Mouse (Mus musculus): ENCODE measurements at regions not wholly inside any gene's neighbourhood (a gene's known extent, or its start where the extent isn't known, plus 50 kb on each side); places are given as distances from the start of the nearest gene placed in this dataset.

GRCm38 (mm10) chr12:9256487-9256820 is 226.7 kb downstream of the Ttc32 start:
- intact Hi-C loops (cut with DNase I): no loop called here
- no peak for DNase-seq

DNA sequence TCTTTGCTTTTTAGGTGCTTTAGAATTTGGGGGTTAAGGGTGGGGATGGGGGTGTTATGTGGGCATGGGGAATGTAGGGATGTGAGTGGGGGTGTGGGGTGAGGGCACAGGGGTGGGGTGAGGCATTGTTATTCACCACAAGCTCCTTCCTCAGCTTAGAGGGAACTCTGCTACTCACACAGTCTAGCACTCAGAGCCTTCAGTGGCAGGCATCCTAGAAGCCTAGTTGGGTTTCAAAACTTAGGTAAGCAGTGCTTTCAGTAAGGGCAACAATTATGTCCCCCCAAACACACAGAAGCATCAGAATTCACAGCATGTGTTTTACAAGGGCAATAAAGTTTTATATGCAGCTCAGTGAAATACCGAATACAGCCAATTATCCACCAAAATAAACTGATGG is 228.4 kb downstream of the Ttc32 start:
- intact Hi-C loops (cut with DNase I): no loop called here
- DNase-seq: no peak

DNA sequence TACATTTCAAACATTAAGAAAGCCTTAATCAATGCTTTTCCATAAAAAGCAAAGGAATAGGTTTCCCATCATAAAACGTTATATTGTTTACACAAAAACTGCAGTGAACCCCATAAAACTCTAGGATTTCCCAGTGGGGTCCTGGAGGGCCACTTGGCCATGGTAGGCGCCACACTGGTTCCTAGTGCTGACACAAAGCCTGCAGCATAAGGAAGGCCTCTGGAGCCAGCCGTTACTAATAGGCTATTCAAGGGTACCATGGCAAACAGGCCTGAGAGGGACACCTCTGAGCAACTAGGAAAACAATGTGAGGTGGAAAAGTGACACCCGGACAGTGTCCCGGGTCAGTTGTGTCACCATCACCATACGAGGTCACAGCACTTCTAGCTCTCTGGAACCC is 231.9 kb downstream of the Ttc32 start:
- no peak for DNase-seq
- intact Hi-C loops (cut with DNase I): no loop called here

GRCm38 (mm10) chr12:9266221-9266620 is 236.4 kb downstream of the Ttc32 start:
- intact Hi-C loops (cut with DNase I): no loop called here
- no peak for DNase-seq

- intact Hi-C loops (cut with DNase I): no loop called here
- DNase-seq: no peak
Measured at GRCm38 (mm10) chr12:9271484-9271883, 241.7 kb downstream of the Ttc32 start.

- DNase-seq: no peak
Measured at GRCm38 (mm10) chr12:9274181-9274580, 244.4 kb downstream of the Ttc32 start.

GRCm38 (mm10) chr12:9275697-9276096 is 245.9 kb downstream of the Ttc32 start:
- no peak for DNase-seq
- intact Hi-C loops (cut with DNase I): no loop called here

More at GRCm38 (mm10) chr12:9274181-9274580, 244.4 kb downstream of the Ttc32 start:
- intact Hi-C loops (cut with DNase I): no loop called here

DNA sequence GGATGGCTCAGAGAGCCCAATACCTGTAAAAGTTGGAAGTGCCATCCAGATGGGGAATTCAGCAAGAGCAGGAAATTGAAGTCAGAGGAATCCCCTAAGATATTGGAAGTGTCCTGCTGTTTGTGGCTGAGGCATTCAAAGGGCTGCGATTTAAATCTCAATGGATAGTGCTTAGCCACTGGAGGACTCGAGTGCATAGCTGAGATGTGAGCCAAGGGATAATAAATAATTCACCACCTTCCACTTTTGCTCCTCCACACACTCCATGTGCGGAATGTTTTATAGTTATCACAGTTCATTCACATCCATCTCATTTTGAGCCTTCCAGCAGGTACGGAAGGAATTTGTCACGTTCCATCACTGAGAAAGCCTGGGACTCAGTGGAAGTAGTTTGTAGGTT is 248.9 kb downstream of the Ttc32 start:
- intact Hi-C loops (cut with DNase I): no loop called here
- no peak for DNase-seq

- intact Hi-C loops (cut with DNase I): no loop called here
- DNase-seq: no peak
Measured at GRCm38 (mm10) chr12:9279893-9280605, 250.3 kb downstream of the Ttc32 start.

GRCm38 (mm10) chr12:9287271-9287670 is 257.5 kb downstream of the Ttc32 start:
- intact Hi-C loops (cut with DNase I): no loop called here
- no peak for DNase-seq

DNA sequence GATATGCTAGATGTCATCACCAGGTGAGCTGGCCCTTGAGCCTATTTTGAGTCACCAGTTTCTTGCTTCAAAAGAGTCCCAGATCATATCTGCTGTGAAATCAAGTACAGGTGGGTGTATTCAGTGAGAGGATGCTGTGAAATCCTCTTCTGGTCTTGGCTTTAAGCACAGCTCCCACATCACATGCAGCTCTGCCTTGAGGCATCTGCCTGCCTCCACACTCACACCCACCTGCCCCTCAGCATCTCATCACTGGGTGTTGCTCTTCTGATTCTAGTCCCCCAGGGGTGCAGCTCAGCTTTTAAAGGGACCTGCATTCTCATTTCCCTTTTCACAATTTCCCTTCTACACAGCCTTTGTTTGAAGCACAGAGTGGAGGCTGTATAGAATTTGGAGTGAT is 262.9 kb downstream of the Ttc32 start:
- no peak for DNase-seq

DNA sequence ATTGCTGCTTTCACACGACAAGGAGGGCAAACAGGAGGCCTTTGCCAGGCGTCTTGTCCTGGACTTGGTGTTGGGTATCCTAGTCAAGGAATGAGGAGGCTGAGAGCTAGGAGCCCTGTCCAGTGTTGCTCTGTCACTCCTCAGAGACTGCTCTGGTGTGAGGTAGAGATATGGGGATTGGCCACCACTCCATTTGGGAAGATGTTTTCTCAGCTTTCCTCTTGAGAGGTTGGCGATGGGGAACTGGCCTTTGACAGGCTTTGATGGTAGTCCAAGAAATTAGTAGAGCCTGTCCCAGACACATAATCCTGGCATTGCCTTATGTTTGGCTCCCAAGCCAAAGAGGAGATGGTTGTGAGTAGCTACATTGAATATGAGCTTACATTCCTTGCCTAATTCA is 265.4 kb downstream of the Ttc32 start:
- intact Hi-C loops (cut with DNase I): no loop called here
- no peak for DNase-seq

More for the DNA sequence above, 262.9 kb downstream of the Ttc32 start:
- intact Hi-C loops (cut with DNase I): no loop called here

DNA sequence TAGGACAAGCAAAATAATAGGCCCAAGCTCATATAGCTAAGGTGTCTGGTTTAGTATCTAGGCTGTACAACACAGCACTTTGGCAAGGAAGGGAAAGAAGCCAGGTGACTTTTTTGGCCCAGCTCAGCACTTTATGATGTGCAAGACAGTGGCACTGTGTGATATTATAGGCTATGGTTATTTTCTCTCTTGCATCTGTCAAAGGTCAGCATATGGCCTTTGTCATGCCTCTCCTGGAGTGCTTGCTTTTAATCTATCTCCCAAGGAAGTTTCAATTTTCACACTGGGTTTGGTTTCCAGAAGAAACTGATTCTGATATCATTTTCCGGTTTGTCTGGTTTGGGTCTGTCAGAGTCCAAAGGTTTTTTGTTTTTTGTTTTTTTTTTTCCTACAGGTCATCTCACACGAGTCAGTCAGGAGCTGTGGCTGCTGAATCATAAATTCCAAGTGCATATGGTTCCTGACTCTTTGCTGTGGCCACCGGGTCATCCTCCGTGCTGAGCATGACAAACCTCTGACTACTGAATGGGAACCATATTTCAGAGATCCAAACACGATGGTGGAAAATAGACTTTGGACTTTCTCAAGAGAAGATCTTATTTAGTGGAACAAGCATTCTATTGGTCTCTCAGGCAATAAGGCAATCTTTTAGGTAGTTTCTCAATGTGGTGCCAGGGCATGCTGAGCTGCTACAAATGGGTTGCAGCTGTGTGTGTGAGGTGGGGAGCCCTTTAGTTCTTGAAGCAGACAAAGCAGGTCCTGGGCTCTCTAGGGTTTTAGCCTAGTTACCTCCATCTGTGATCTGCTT is 269.3 kb downstream of the Ttc32 start:
- intact Hi-C loops (cut with DNase I): no loop called here

DNA sequence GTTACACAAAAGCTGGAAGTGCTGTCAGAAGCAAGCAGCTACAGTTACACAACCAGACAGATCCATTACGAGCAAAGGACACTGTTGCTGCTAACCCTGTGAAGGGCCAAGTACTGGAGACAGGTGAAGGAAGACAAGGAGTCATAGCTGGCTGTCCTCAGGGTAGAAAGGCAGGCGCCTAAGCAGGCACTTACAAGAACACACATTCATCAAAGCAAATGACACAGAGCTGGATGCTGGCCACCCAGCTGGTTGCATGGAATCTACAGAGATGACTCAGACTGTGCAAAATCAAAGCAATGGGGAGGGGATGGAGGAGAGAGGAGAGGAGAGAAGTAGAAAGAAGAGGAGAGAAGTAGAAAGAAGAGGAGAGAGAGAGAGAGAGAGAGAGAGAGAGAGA is 265.8 kb upstream of the Osr1 start:
- intact Hi-C loops (cut with DNase I): no loop called here
- DNase-seq: no peak

More for the DNA sequence above, 269.3 kb downstream of the Ttc32 start:
- no peak for DNase-seq

DNA sequence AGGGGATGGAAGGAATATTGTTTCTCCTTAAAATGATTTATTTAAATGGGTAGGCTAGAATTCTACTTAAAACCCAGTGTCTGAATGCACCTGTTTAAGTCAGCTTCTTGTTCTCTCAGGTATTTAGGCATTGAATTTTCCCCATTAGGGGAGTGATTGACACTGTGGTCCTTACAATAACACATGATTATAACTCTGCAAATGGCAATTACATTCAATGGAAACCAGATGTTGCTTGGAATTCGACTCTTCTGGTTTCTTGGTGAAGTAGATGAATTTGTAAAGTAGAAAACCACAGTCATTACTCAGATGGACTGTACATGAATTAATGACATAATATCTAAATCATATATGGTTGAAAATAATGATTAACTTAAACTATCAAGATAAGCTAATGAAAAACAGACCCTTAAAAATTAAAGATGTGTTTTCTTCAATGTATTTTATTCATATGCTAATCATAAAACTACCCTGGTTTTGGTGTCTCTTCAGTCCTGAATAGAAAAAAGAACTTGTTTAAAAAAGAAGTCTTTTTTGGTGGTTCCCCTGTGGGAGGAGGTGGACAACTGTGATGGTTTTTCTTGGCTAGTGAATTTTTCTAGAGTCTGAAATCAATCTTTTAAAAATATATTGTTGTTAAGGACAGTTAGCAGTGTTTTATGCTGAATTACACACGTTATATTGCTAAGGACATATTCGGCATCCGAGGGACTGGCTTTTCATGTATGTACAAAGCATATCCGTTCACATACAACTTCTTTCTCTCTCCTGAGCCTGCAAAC is 231.8 kb upstream of the Osr1 start:
- no peak for DNase-seq
- intact Hi-C loops (cut with DNase I): no loop called here

DNA sequence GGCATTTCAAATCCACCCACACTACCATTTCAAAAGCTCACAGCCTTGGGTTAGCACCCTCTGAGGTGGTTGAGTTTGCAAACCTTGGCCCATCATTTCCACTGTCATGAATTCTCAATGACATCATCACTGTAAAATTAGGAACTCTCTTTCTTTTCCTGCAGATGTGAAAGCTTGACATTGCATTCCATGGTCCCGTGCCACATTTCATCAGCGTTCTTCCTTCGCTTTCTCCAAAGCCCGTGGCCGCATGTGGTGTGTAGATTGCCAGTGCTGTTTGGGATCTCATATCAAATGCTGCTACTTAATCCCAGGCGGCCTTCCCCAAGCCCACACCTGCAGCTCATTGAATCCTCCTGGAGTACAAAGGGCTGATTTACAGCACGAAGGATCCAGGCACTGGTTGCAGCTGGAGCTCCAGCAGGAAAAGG is 231.1 kb upstream of the Osr1 start:
- no peak for DNase-seq
- intact Hi-C loops (cut with DNase I): no loop called here

- DNase-seq: no peak
- intact Hi-C loops (cut with DNase I): no loop called here
Measured at GRCm38 (mm10) chr12:9340769-9341168, 229.1 kb upstream of the Osr1 start.

DNA sequence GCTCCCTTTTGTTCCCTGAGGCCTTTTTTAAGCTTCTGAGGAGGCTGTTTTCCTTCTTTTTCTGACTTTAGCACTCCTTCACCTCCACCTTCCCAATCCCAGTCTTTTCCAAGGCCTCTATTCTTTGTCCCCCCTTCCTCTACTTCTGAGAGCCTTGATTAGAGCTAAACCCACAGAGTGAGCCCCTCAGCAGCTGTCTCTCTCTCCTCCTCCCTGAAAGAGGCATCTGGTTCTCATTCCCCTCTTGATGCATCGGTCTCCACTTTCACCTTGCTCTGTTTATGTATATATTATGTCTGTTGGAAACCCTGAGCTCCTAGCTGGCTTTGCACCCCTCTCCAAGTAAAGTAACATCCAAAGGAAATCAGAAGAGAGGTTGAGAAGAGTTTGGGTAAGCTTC is 224.6 kb upstream of the Osr1 start:
- intact Hi-C loops (cut with DNase I): no loop called here
- no peak for DNase-seq

DNA sequence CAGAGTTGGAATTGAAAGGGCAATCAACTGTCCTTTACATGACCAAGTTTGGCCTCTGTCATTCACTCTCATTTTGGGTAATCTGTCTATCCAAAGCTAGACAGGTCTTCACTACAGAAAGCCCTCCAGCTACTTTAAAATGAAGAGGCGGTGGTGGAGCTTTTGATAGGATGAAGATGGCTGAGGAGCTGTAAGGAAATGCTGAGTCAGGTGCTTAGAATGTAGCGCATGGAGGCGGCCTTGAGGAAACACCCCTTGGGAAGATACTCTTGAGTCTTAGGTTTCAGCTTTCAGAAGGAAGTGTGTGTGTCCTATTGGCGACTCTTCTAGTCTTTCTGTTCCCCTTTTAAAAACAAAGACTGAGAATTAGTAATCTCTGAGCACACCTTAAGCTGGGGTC is 214.4 kb upstream of the Osr1 start:
- intact Hi-C loops (cut with DNase I): no loop called here
- no peak for DNase-seq

DNA sequence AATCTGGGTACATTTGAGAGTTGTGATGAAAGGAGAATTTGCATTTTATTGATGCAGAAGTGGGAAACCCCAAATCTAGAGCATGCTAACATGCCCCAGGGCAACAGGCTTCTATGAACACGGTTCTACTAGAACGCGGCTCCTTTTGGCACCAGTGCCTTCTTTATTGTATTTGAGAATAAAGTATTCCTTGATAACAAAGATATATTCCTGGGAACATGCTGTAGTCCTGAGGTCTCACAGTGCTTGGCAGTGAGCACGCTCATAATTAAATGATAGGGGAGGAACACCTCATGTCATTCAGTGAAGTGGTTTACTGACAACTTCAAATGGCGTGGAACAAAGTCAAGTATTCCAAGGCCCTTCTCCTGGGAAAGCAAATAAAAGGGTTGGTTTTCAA is 212.1 kb upstream of the Osr1 start:
- no peak for DNase-seq
- intact Hi-C loops (cut with DNase I): no loop called here

DNA sequence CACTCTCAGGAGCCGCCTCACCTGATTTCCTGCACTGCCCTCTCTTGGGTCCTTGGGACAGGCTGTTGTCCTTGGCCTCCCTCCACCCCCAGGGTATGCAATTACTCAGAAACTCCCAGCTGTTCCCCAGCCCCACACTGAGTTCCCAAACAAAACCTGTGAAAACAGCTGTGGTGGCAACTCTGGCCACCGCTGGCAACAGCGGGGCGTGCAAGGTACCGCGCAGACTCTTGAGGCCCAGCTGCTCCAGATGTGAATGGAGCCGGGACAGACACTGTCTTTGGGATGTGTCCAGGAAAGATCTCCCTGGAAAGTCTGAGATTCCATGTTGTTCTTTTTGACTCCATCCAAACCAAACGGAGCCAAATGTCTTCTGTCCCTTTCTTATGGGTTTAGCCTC is 211.0 kb upstream of the Osr1 start:
- intact Hi-C loops (cut with DNase I): no loop called here
- no peak for DNase-seq

DNA sequence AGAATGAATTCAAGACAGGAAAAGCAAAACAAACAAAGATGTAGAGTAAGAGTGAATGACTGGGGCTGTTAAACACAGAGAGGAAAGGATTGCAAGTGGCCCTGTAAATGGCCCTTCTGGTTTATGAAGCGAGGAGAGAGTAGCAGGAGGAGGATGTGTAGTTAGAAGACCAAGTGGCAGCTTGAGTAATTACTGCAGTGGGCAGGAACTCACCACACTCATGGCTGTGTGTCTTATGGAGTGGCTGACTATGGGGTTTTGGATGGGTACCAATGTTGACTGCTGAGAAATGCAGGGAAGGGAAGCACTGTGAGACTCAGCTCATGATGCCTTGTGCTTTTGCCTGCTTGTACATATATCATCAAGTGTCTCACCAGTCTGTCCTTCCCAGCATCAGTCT is 204.0 kb upstream of the Osr1 start:
- intact Hi-C loops (cut with DNase I): no loop called here

More for the DNA sequence above, 204.0 kb upstream of the Osr1 start:
- DNase-seq: no peak
